ENCODE assay signal across 28 mouse cellular contexts in genomic region chr6:57850286-57850685, GRCm38 (mm10). TPM values are rescaled to one million over a fixed set of nuclear protein-coding genes. Genes with fewer than 3 reads are reported as not detected.
"Had no signal": no experiment of that assay in that cellular context is flagged by ENCODE, and none has a peak within 500 bp of the region (broad histone marks: within the 10 kb centered on the region; RNA-seq: fewer than 3 reads in every experiment).

Gene Vmn1r21, minus strand, starts transcription at chr6:57850343.

- ATAC-seq: hindbrain, embryonic 16.5 days; inflammation-experienced regulatory T-cells, adult 6 months; intestine, embryonic 15.5 days; intestine, postnatal 0 days had no signal

- DNase-seq: gastrocnemius, postnatal 14 days; gastrocnemius, postnatal 36 days; heart, adult 18-20 months; heart, postnatal 10 days; heart, postnatal 4 days; kidney, adult 18-20 months; kidney, adult 9 months; kidney, postnatal 14 days; kidney, postnatal 36 days; layer of hippocampus, adult 9-11 months; layer of hippocampus, postnatal 36 days; left cerebral cortex, postnatal 4 days had no signal

RNA-seq across cellular contexts. Expression of gene Vmn1r21, which starts in this region (rescaled TPM):
- total RNA-seq: gastrocnemius, adult 18-20 months; gastrocnemius, adult 8-10 months; gastrocnemius, postnatal 14 days; gastrocnemius, postnatal 36 days; heart, adult 18-20 months; heart, adult 8-10 months; heart, postnatal 10 days; heart, postnatal 25 days; heart, postnatal 4 days; layer of hippocampus, adult 18-20 months; layer of hippocampus, adult 8-10 months; layer of hippocampus, postnatal 14 days; layer of hippocampus, postnatal 36 days; left cerebral cortex, adult 18-20 months; left cerebral cortex, adult 8-10 months; left cerebral cortex, postnatal 10 days; left cerebral cortex, postnatal 25 days; left cerebral cortex, postnatal 4 days; liver, adult 2 months had no signal
